In genomic region chr4:45015615-45016014, GRCm38 (mm10) we compare ENCODE assay signal across 9 mouse cellular contexts. TPM values are rescaled to one million over a fixed set of nuclear protein-coding genes. Genes with fewer than 3 reads are reported as not detected.
DNase-seq lines count a peak whose midpoint lies in the region; ATAC-seq lines count a peak whose summit lies in the region.
"Had no signal": no experiment of that assay in that cellular context is flagged by ENCODE, and none has a peak within 500 bp of the region (broad histone marks: within the 10 kb centered on the region; RNA-seq: fewer than 3 reads in every experiment).

No protein-coding gene starts in this region.

- no peaks in the 10 kb centered on the region for H3K9me3 ChIP-seq in hindbrain, embryonic 10.5 days
- H3K9me3 ChIP-seq in hindbrain, embryonic 12.5 days (replicated peaks): no peaks in the 10 kb centered on the region
- H3K9me3 ChIP-seq in midbrain, embryonic 15.5 days: no peaks in the 10 kb centered on the region
- H3K9me3 ChIP-seq: embryonic facial prominence, embryonic 15.5 days had no signal

- 12% methylated on average over 3 of the region's 3 CpGs for WGBS in hindbrain, embryonic 10.5 days
- WGBS in hindbrain, embryonic 12.5 days: 16% methylated on average over 3 of the region's 3 CpGs
- 14% methylated on average over 3 of the region's 3 CpGs for WGBS in midbrain, embryonic 15.5 days

- no peak overlapping the region for H3K9ac ChIP-seq in hindbrain, embryonic 12.5 days
- peak overlapping the region; percentile 23; the same call in 1 of the 2 replicates for H3K9ac ChIP-seq in midbrain, embryonic 15.5 days
- H3K9ac ChIP-seq: embryonic facial prominence, embryonic 15.5 days had no signal

- ATAC-seq in hindbrain, embryonic 12.5 days (ENCODE audit: low FRiP score): no peak
- ATAC-seq in midbrain, embryonic 15.5 days (replicated peaks): no peak
- no peak for ATAC-seq in erythroblast, adult 5-6 weeks (replicated peaks; ENCODE audit: low FRiP score, poor library complexity, severe bottlenecking)

- no peak overlapping the region for H3K4me2 ChIP-seq in hindbrain, embryonic 12.5 days (replicated peaks)
- no peak overlapping the region for H3K4me2 ChIP-seq in midbrain, embryonic 15.5 days
- H3K4me2 ChIP-seq: embryonic facial prominence, embryonic 15.5 days had no signal

- H3K36me3 ChIP-seq in hindbrain, embryonic 10.5 days: no peaks in the 10 kb centered on the region
- no peaks in the 10 kb centered on the region for H3K36me3 ChIP-seq in hindbrain, embryonic 12.5 days
- H3K36me3 ChIP-seq in midbrain, embryonic 15.5 days (replicated peaks): no peaks in the 10 kb centered on the region
- H3K36me3 ChIP-seq: embryonic facial prominence, embryonic 15.5 days had no signal

- peaks cover 43% of the 10 kb centered on the region for H3K4me1 ChIP-seq in hindbrain, embryonic 10.5 days (replicated peaks)
- peaks cover 29% of the 10 kb centered on the region for H3K4me1 ChIP-seq in hindbrain, embryonic 12.5 days
- H3K4me1 ChIP-seq in midbrain, embryonic 15.5 days: peaks cover 29% of the 10 kb centered on the region

- no peak overlapping the region for H3K27ac ChIP-seq in hindbrain, embryonic 10.5 days
- H3K27ac ChIP-seq in hindbrain, embryonic 12.5 days: no peak overlapping the region
- H3K27ac ChIP-seq in midbrain, embryonic 15.5 days: no peak overlapping the region
- H3K27ac ChIP-seq: embryonic facial prominence, embryonic 15.5 days had no signal

- no peaks in the 10 kb centered on the region for H3K27me3 ChIP-seq in hindbrain, embryonic 10.5 days (ENCODE audit: insufficient read depth, poor library complexity, severe bottlenecking)
- H3K27me3 ChIP-seq in hindbrain, embryonic 12.5 days: no peaks in the 10 kb centered on the region
- no peaks in the 10 kb centered on the region for H3K27me3 ChIP-seq in midbrain, embryonic 15.5 days (replicated peaks)
- H3K27me3 ChIP-seq: embryonic facial prominence, embryonic 15.5 days had no signal

- no peak overlapping the region for H3K4me3 ChIP-seq in hindbrain, embryonic 10.5 days
- no peak overlapping the region for H3K4me3 ChIP-seq in hindbrain, embryonic 12.5 days
- H3K4me3 ChIP-seq in midbrain, embryonic 15.5 days: no peak overlapping the region
- H3K4me3 ChIP-seq: embryonic facial prominence, embryonic 15.5 days had no signal

- DNase-seq in hindbrain, embryonic 10.5 days (ENCODE audit: low spot score): peak; percentile 33
- DNase-seq in CD4-positive helper T cell, adult 2 months (ENCODE audit: low read depth, low spot score): peak; percentile 66
- peak; percentile 68 for DNase-seq in adrenal gland, postnatal 14 days
- peak; percentile 55 for DNase-seq in forelimb bud, embryonic 11.5 days (ENCODE audit: low read depth, low spot score)
- DNase-seq in layer of hippocampus, adult 9-10 months (ENCODE audit: low spot score): peak; percentile 49

RNA-seq across cellular contexts. Expression of gene Polr1e, which starts 2.8 kb away (rescaled TPM):
- polyA plus RNA-seq in hindbrain, embryonic 10.5 days (2016; fragmentation: Nextera tagmentation; extraction: Ambion mirVana): 55.6 and 57.8 TPM in 2 replicates
- polyA plus RNA-seq in hindbrain, embryonic 12.5 days (2016; fragmentation: Nextera tagmentation; extraction: Ambion mirVana): 38.6 and 46.9 TPM in 2 replicates
- 15.0 and 18.2 TPM in 2 replicates for total RNA-seq in adrenal gland, postnatal 14 days (2021)
- 26.3 and 29.8 TPM in 2 replicates for polyA plus RNA-seq in midbrain, embryonic 15.5 days (2015; fragmentation: Nextera tagmentation; extraction: Ambion mirVana)
- 10.4 and 17.9 TPM in 2 replicates for total RNA-seq in erythroblast, adult 5-6 weeks (2015; ENCODE audit: low replicate concordance)
- total RNA-seq in erythroblast, adult 5-6 weeks (2017; ENCODE audit: low replicate concordance): 8.1 and 9.8 TPM in 2 replicates

RNA-seq across cellular contexts. Expression of gene Zbtb5, which starts 3.4 kb away (rescaled TPM):
- 34.4 and 35.8 TPM in 2 replicates for polyA plus RNA-seq in hindbrain, embryonic 10.5 days (2016; fragmentation: Nextera tagmentation; extraction: Ambion mirVana)
- polyA plus RNA-seq in hindbrain, embryonic 12.5 days (2016; fragmentation: Nextera tagmentation; extraction: Ambion mirVana): 51.0 and 53.1 TPM in 2 replicates
- total RNA-seq in adrenal gland, postnatal 14 days (2021): 12.0 and 13.6 TPM in 2 replicates
- 50.0 and 53.7 TPM in 2 replicates for polyA plus RNA-seq in midbrain, embryonic 15.5 days (2015; fragmentation: Nextera tagmentation; extraction: Ambion mirVana)
- 7.5 and 7.7 TPM in 2 replicates for total RNA-seq in erythroblast, adult 5-6 weeks (2015; ENCODE audit: low replicate concordance)
- total RNA-seq in erythroblast, adult 5-6 weeks (2017; ENCODE audit: low replicate concordance): 9.4 and 10.0 TPM in 2 replicates

RNA-seq across cellular contexts. Expression of gene Grhpr, which starts 34.4 kb away (rescaled TPM):
- 65.4 and 66.5 TPM in 2 replicates for polyA plus RNA-seq in hindbrain, embryonic 10.5 days (2016; fragmentation: Nextera tagmentation; extraction: Ambion mirVana)
- 38.1 and 43.2 TPM in 2 replicates for polyA plus RNA-seq in hindbrain, embryonic 12.5 days (2016; fragmentation: Nextera tagmentation; extraction: Ambion mirVana)
- total RNA-seq in adrenal gland, postnatal 14 days (2021): 153 and 188 TPM in 2 replicates
- 21.9 and 24.5 TPM in 2 replicates for polyA plus RNA-seq in midbrain, embryonic 15.5 days (2015; fragmentation: Nextera tagmentation; extraction: Ambion mirVana)
- 4.2 and 8.4 TPM in 2 replicates for total RNA-seq in erythroblast, adult 5-6 weeks (2015; ENCODE audit: low replicate concordance)
- total RNA-seq in erythroblast, adult 5-6 weeks (2017; ENCODE audit: low replicate concordance): 1.4 and 6.0 TPM in 2 replicates
